Mouse (Mus musculus): Measurements from ENCODE around the gene Nlrp4b. TPM values are rescaled to one million over a fixed set of nuclear protein-coding genes. Genes with fewer than 3 reads are reported as not detected.

Gene Nlrp4b
- polyA plus RNA-seq (2012; rRNA removed; ENCODE audit: low replicate concordance) = not detected in 2 replicates

DNA sequence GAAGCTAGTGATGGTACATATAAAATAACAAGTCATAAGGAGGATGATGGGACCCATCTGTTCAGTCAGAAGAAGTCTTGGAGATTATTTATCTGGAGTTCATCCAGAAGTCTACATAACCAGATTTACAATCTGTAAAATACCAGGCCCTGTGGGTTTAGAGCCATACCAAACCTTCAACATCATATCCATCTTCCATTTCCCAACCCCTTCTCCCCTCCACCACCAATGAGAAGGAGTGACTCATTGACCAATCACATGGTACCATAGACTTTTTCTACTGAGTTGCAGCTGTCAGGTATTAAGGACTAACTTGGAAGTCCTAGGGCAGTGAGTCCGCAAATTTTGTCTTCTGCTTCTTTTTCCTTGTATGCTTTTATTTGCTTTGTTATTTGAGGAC lies at the start of gene Nlrp4b:
Gene Nlrp4b (plus strand): TSS at position 301 of the 400 bp plus-strand sequence.

DNA sequence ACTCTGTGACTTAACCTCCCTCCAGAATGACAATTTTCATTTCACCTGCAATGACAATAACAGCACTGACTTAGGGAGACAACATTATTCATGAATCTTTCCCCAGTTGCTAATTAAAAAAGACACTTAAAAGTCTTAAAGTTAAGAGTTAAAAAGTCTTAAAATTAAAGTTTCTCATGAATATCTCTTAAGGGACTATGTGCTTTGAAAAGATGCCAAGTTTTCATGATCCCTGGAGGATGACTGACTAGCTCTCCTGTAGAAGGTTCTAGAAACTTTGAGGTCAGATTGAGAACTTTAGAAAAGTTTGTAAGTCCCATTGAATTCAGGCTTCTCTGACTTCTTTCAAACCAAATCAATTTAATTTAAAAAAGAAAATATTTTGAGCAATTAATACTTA lies 66.7 kb downstream of the Nlrp4b start, which contains the start of gene Vmn1r71:
Gene Vmn1r71 (minus strand): TSS at position 101 of the 400 bp plus-strand sequence.

Other genes starting within 250 kb of the Nlrp4b start
- gene Vmn1r67, start 244.5 kb upstream of the Nlrp4b start, polyA plus RNA-seq (2012; rRNA removed; ENCODE audit: low replicate concordance) = not detected in 2 replicates
- gene Zik1, start 192.4 kb upstream of the Nlrp4b start, polyA plus RNA-seq (2012; rRNA removed; ENCODE audit: low replicate concordance) = 0.32 and 0.52 TPM in 2 replicates
- gene Vmn1r68, start 129.3 kb upstream of the Nlrp4b start, polyA plus RNA-seq (2012; rRNA removed; ENCODE audit: low replicate concordance) = not detected in 2 replicates
- not detected in 2 replicates for gene Vmn1r69, start 74.1 kb upstream of the Nlrp4b start, polyA plus RNA-seq (2012; rRNA removed; ENCODE audit: low replicate concordance)
- gene Vmn1r70, start 56.3 kb upstream of the Nlrp4b start, polyA plus RNA-seq (2012; rRNA removed; ENCODE audit: low replicate concordance) = not detected in 2 replicates
- gene Vmn1r71, start 66.6 kb downstream of the Nlrp4b start, polyA plus RNA-seq (2012; rRNA removed; ENCODE audit: low replicate concordance) = not detected in 2 replicates
- gene Zscan4b, start 217.3 kb downstream of the Nlrp4b start, polyA plus RNA-seq (2012; rRNA removed; ENCODE audit: low replicate concordance) = not detected in 2 replicates